Mouse (Mus musculus) heart, embryonic 16.5 days (tissue): ENCODE results near the gene Prpf6. TPM values are rescaled to one million over a fixed set of nuclear protein-coding genes. Genes with fewer than 3 reads are reported as not detected.

Experiments used
- ATAC-seq: fragments of 200-750 bp; cut with Nextera tagmentation; replicated peaks from 2 replicates; pipeline ENCODE4 v1.8.0; 2017; ENCODE audit warnings: moderate number of reproducible peaks; ENCODE audit not compliant: insufficient read depth, low FRiP score; ENCODE audit errors: extremely low read depth
- H3K27ac ChIP-seq: fragments of 300-500 bp; sonication (generic); 2 replicates; pipeline ENCODE4 v1.5.1; 2014; ENCODE audit warnings: mild to moderate bottlenecking, low read length, control low read depth, moderate library complexity
- H3K27me3 ChIP-seq: fragments of 300-500 bp; sonication (generic); 2 replicates; pipeline ENCODE4 v1.6.1; 2014; ENCODE audit warnings: low read length, mixed read lengths; ENCODE audit not compliant: control insufficient read depth, insufficient read depth
- H3K36me3 ChIP-seq: fragments of 300-500 bp; sonication (generic); 2 replicates; pipeline ENCODE4 v1.6.1; 2014; ENCODE audit not compliant: control insufficient read depth, insufficient read depth
- H3K4me1 ChIP-seq: fragments of 300-500 bp; sonication (generic); 2 replicates; pipeline ENCODE4 v1.6.1; 2014; ENCODE audit warnings: low read length, mixed read lengths; ENCODE audit not compliant: control insufficient read depth, insufficient read depth
- H3K4me2 ChIP-seq: fragments of 300-500 bp; sonication (generic); 2 replicates; pipeline ENCODE4 v1.6.1; 2014; ENCODE audit warnings: low read depth, mild to moderate bottlenecking, control low read depth, low read length
- H3K4me3 ChIP-seq: fragments of 300-500 bp; sonication (generic); 2 replicates; pipeline ENCODE4 v1.5.1; 2014; ENCODE audit warnings: mild to moderate bottlenecking, control low read depth, low read length
- H3K9ac ChIP-seq: fragments of 300-500 bp; sonication (generic); 2 replicates; pipeline ENCODE4 v1.6.1; 2014; ENCODE audit warnings: low read length, control low read depth
- H3K9me3 ChIP-seq: fragments of 300-500 bp; sonication (generic); replicated peaks from 2 replicates; pipeline ENCODE4 v1.6.1; 2016; ENCODE audit warnings: low read length; ENCODE audit not compliant: control insufficient read depth
- WGBS: fragments of 180-500 bp; shearing (Covaris S2); extraction: QIAGEN DNeasy Blood & Tissue Kit; methylation state at CpG from one replicate; pipeline ENCODE4 v1.1.7; 2014; 5-methylcytosine and 5-hydroxymethylcytosine counted together
- microRNA-seq: library from miRNA; unstranded; fragments of <30 nt; microRNA quantifications from one replicate; pipeline ENCODE4, GENCODE M21; 2017
- polyA plus RNA-seq: library from polyadenylated mRNA; unstranded; fragments of >200 nt; fragmentation: Nextera tagmentation; extraction: Ambion mirVana; gene quantifications from 2 replicates; pipeline ENCODE4 v1.2.1, GENCODE M21; 2015

The Prpf6 gene
- polyA plus RNA-seq, 1 experiment from 2014 or later: 47.4 TPM

DNA sequence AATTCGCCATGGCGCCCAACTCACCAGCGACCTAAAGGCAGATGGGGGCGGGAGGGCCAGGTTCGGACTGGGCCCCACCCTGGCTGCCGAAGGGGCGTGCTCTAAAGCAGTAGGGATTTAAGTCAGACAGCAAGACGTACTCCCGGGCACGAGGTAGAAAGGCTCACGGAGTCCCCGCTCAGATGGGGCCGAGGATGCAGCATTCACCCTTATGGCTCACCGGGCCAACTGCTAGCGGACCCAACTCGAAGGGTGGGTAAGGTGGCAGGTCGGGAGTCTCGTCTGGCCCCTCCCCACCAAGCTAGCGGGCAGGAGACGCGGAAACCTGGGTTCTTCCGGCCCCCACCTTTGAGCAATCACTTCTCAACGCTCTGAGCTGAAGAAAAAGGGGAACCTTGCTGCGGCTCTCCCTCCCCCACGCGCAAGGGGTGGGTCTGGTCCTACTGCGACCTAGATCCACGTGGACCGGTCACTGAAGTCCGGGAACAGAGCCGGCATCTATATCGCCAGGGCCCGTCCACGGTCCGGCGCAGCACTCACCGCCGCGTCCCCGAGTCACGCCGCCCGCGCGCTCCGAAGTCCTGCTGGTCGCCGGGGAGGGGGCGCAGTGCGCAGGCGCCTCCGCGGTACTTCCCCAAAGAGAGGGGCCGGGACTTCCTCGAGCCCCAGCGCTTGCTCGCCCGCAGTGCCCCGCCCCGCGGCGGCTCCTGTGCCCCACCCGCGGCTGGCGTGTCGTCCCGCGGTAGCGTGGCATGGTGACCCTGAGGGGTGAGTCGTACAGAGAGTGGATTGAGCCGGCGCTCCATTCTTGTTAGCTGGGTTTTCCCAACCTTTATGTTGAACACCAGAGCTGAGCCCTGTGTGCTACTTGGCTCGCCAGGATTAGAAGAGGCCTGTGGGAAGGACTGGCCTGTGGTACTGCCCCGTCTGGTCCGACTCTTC, 101.9 kb downstream of the Prpf6 start, which contains the start of gene Rgs19:
TSS of gene Rgs19 (minus strand) at position 639 of the 942 bp plus-strand sequence.
- Histone ChIP-seq H3K4me1 (peaks cover 3% of the 10 kb centered on the region; the same call in 1 of the 2 replicates), H3K4me3 (peak within 1 kb of the TSS; percentile 76), H3K36me3 (peaks cover 6% of the 10 kb centered on the region; the same call in 1 of the 2 replicates), H3K27me3 (no peaks in the 10 kb centered on the region), H3K4me2 (peak within 1 kb of the TSS; percentile 96), H3K9me3 (no peaks in the 10 kb centered on the region), H3K9ac (peak within 1 kb of the TSS; percentile 82), H3K27ac (peak within 1 kb of the TSS; percentile 57)
- WGBS: under 1% methylated on average over 75 of the region's 75 CpGs
- ATAC-seq: peak; percentile 88

- no peaks in the 10 kb centered on the region for H3K27me3 ChIP-seq
- peaks cover 3% of the 10 kb centered on the region; the same call in 1 of the 2 replicates for H3K4me1 ChIP-seq
- H3K27ac ChIP-seq: no peak overlapping the region
- no peak overlapping the region for H3K9ac ChIP-seq
- WGBS: 84% methylated on average over 3 of the region's 3 CpGs
- no peak overlapping the region for H3K4me3 ChIP-seq
- no peaks in the 10 kb centered on the region for H3K9me3 ChIP-seq
- ATAC-seq: no peak
- peak overlapping the region; percentile 96 for H3K4me2 ChIP-seq
- H3K36me3 ChIP-seq: no peaks in the 10 kb centered on the region
Measured at GRCm38 (mm10) chr2:181694581-181694980, 102.9 kb downstream of the Prpf6 start.

- Histone ChIP-seq H3K9ac (no peak overlapping the region), H3K36me3 (no peaks in the 10 kb centered on the region), H3K9me3 (no peaks in the 10 kb centered on the region), H3K27me3 (no peaks in the 10 kb centered on the region), H3K4me2 (no peak overlapping the region), H3K4me3 (no peak overlapping the region), H3K27ac (no peak overlapping the region), H3K4me1 (peaks cover 3% of the 10 kb centered on the region; the same call in 1 of the 2 replicates)
- WGBS: 70% methylated on average over 1 of the region's 1 CpGs
- ATAC-seq: no peak
Measured at GRCm38 (mm10) chr2:181695776-181696175, 104.1 kb downstream of the Prpf6 start.

- ATAC-seq: no peak
- no peaks in the 10 kb centered on the region for H3K9me3 ChIP-seq
- no peak overlapping the region for H3K4me3 ChIP-seq
- H3K4me1 ChIP-seq: peaks cover 3% of the 10 kb centered on the region; the same call in 1 of the 2 replicates
- no peak overlapping the region for H3K27ac ChIP-seq
- H3K36me3 ChIP-seq: no peaks in the 10 kb centered on the region
- no peaks in the 10 kb centered on the region for H3K27me3 ChIP-seq
- no peak overlapping the region for H3K4me2 ChIP-seq
- no peak overlapping the region for H3K9ac ChIP-seq
- WGBS: 64% methylated on average over 33 of the region's 33 CpGs
Measured at GRCm38 (mm10) chr2:181696801-181697420, 105.2 kb downstream of the Prpf6 start.

- H3K27ac ChIP-seq: no peak within 1 kb of the TSS
- no peaks in the 10 kb centered on the region for H3K9me3 ChIP-seq
- no peak within 1 kb of the TSS for H3K9ac ChIP-seq
- H3K4me2 ChIP-seq: no peak within 1 kb of the TSS
- H3K27me3 ChIP-seq: no peaks in the 10 kb centered on the region
- H3K36me3 ChIP-seq: no peaks in the 10 kb centered on the region
- H3K4me1 ChIP-seq: peaks cover under 1% of the 10 kb centered on the region; the same call in 1 of the 2 replicates
- ATAC-seq: no peak
- H3K4me3 ChIP-seq: no peak within 1 kb of the TSS
- WGBS: 52% methylated on average over 5 of the region's 5 CpGs
Measured at GRCm38 (mm10) chr2:181698241-181698640, 106.6 kb downstream of the Prpf6 start, which contains the start of gene Lkaaear1. TSS of gene Lkaaear1 (minus strand) at chr2:181698442.

Small RNA genes within 50 kb of the gene (microRNA-seq; reads per million reads assigned to microRNA genes)
- gene Mir7006: not detected

Other genes starting within 250 kb of the Prpf6 start
- 28.0 and 30.7 TPM in 2 replicates for gene Zgpat, start 226.9 kb upstream of the Prpf6 start, polyA plus RNA-seq
- gene Arfrp1, start 226.5 kb upstream of the Prpf6 start, polyA plus RNA-seq: 63.0 and 65.7 TPM in 2 replicates
- 15.6 and 18.1 TPM in 2 replicates for gene Lime1, start 211.8 kb upstream of the Prpf6 start, polyA plus RNA-seq
- 9.8 and 10.3 TPM in 2 replicates for gene Zbtb46, start 132.4 kb upstream of the Prpf6 start, polyA plus RNA-seq
- gene Abhd16b, start 98.7 kb upstream of the Prpf6 start, polyA plus RNA-seq: 0.17 and 0.19 TPM in 2 replicates
- 123 and 125 TPM in 2 replicates for gene Tpd52l2, start 94.7 kb upstream of the Prpf6 start, polyA plus RNA-seq
- 77.9 and 82.1 TPM in 2 replicates for gene Dnajc5, start 71.4 kb upstream of the Prpf6 start, polyA plus RNA-seq
- 77.3 and 85.8 TPM in 2 replicates for gene Uckl1, start 7.0 kb upstream of the Prpf6 start, polyA plus RNA-seq
- 22.8 and 26.0 TPM in 2 replicates for gene Zfp512b, start 935 bp downstream of the Prpf6 start, polyA plus RNA-seq
- gene Samd10, start 7.3 kb downstream of the Prpf6 start, polyA plus RNA-seq: 11.2 and 12.4 TPM in 2 replicates
- not detected in 2 replicates for gene Gm29797, start 65.2 kb downstream of the Prpf6 start, polyA plus RNA-seq
- 53.6 and 55.9 TPM in 2 replicates for gene Sox18, start 79.8 kb downstream of the Prpf6 start, polyA plus RNA-seq
- gene Tcea2, start 88.4 kb downstream of the Prpf6 start, polyA plus RNA-seq: 17.6 and 19.6 TPM in 2 replicates
- 34.5 and 40.2 TPM in 2 replicates for gene Rgs19, start 102.1 kb downstream of the Prpf6 start, polyA plus RNA-seq
- gene Lkaaear1, start 106.6 kb downstream of the Prpf6 start, polyA plus RNA-seq: not detected in 2 replicates
- gene Oprl1, start 123.1 kb downstream of the Prpf6 start, polyA plus RNA-seq: 1.2 and 1.3 TPM in 2 replicates
- 0.06 and 0.08 TPM in 2 replicates for gene Myt1, start 171.5 kb downstream of the Prpf6 start, polyA plus RNA-seq
- gene Pcmtd2, start 246.0 kb downstream of the Prpf6 start, polyA plus RNA-seq: 30.2 and 31.7 TPM in 2 replicates